Mouse (Mus musculus) neural tube, embryonic 15.5 days (tissue): ENCODE data around the gene Clcn6. TPM values are rescaled to one million over a fixed set of nuclear protein-coding genes. Genes with fewer than 3 reads are reported as not detected.

ENCODE experiments used
- ATAC-seq: fragments of 200-750 bp; cut with Nextera tagmentation; 2 replicates; pipeline ENCODE4 v1.8.0; 2017; ENCODE audit warnings: mild to moderate bottlenecking, moderate TSS enrichment, moderate library complexity; ENCODE audit not compliant: low FRiP score
- H3K27ac ChIP-seq: fragments of 300-500 bp; sonication (generic); replicated peaks from 2 replicates; pipeline ENCODE4 v1.5.1; 2015; ENCODE audit warnings: mild to moderate bottlenecking, inconsistent platforms
- H3K27me3 ChIP-seq: fragments of 300-500 bp; sonication (generic); replicated peaks from 2 replicates; pipeline ENCODE4 v1.6.1; 2015; ENCODE audit warnings: inconsistent platforms
- H3K36me3 ChIP-seq: fragments of 300-500 bp; sonication (generic); 2 replicates; pipeline ENCODE4 v1.6.1; 2015; ENCODE audit warnings: inconsistent platforms
- H3K4me1 ChIP-seq: fragments of 300-500 bp; sonication (generic); 2 replicates; pipeline ENCODE4 v1.6.1; 2015; ENCODE audit warnings: inconsistent platforms
- H3K4me2 ChIP-seq: fragments of 300-500 bp; sonication (generic); 2 replicates; pipeline ENCODE4 v1.6.1; 2015; ENCODE audit warnings: inconsistent platforms, mild to moderate bottlenecking, moderate library complexity
- H3K4me3 ChIP-seq: fragments of 300-500 bp; sonication (generic); replicated peaks from 2 replicates; pipeline ENCODE4 v1.5.1; 2015; ENCODE audit warnings: mild to moderate bottlenecking, inconsistent platforms
- H3K9ac ChIP-seq: fragments of 300-500 bp; sonication (generic); replicated peaks from 2 replicates; pipeline ENCODE4 v1.6.1; 2015; ENCODE audit warnings: mild to moderate bottlenecking, inconsistent platforms
- H3K9me3 ChIP-seq: fragments of 300-500 bp; sonication (generic); replicated peaks from 2 replicates; pipeline ENCODE4 v1.6.1; 2016; ENCODE audit warnings: inconsistent platforms
- WGBS: fragments of 180-500 bp; shearing (Covaris S2); methylation state at CpG from one replicate; pipeline ENCODE4 v1.1.7; 2015; ENCODE audit warnings: mixed read lengths; 5-methylcytosine and 5-hydroxymethylcytosine counted together
- polyA plus RNA-seq: library from polyadenylated mRNA; unstranded; fragments of >200 nt; fragmentation: Nextera tagmentation; extraction: Ambion mirVana; gene quantifications from 2 replicates; pipeline ENCODE4 v1.2.1, GENCODE M21; 2015

Gene Clcn6
- polyA plus RNA-seq, 1 experiment from 2014 or later: 29.0 TPM

- 58% methylated on average over 13 of the region's 13 CpGs for WGBS
- Histone ChIP-seq H3K27me3 (no peaks in the 10 kb centered on the region), H3K4me3 (no peak overlapping the region), H3K9me3 (no peaks in the 10 kb centered on the region), H3K4me2 (no peak overlapping the region), H3K9ac (no peak overlapping the region), H3K36me3 (peaks cover 36% of the 10 kb centered on the region), H3K4me1 (no peaks in the 10 kb centered on the region), H3K27ac (no peak overlapping the region)
- ATAC-seq: no peak
These were observed 21.8 kb upstream of the Clcn6 start for GRCm38 (mm10) chr4:148060120-148061085.

- Histone ChIP-seq H3K36me3 (peaks cover 49% of the 10 kb centered on the region), H3K4me3 (no peak overlapping the region), H3K4me1 (no peaks in the 10 kb centered on the region), H3K27me3 (no peaks in the 10 kb centered on the region), H3K9me3 (no peaks in the 10 kb centered on the region), H3K4me2 (no peak overlapping the region), H3K9ac (no peak overlapping the region), H3K27ac (no peak overlapping the region)
- ATAC-seq: no peak
- 93% methylated on average over 6 of the region's 6 CpGs for WGBS
These were observed 20.4 kb upstream of the Clcn6 start for GRCm38 (mm10) chr4:148058993-148059392.

- no peaks in the 10 kb centered on the region for H3K27me3 ChIP-seq
- peaks cover 55% of the 10 kb centered on the region for H3K36me3 ChIP-seq
- no peaks in the 10 kb centered on the region for H3K4me1 ChIP-seq
- whole genome bisulfite sequencing: 94% methylated on average over 9 of the region's 9 CpGs
- no peak overlapping the region for H3K9ac ChIP-seq
- no peak overlapping the region for H3K4me2 ChIP-seq
- no peak overlapping the region for H3K27ac ChIP-seq
- H3K9me3 ChIP-seq: no peaks in the 10 kb centered on the region
- H3K4me3 ChIP-seq: no peak overlapping the region
- ATAC-seq: no peak
These were observed 19.7 kb upstream of the Clcn6 start for GRCm38 (mm10) chr4:148058218-148058819.

GRCm38 (mm10) chr4:148057661-148058209, 19.1 kb upstream of the Clcn6 start:
- no peak for ATAC-seq
- Histone ChIP-seq H3K9me3 (no peaks in the 10 kb centered on the region), H3K27me3 (no peaks in the 10 kb centered on the region), H3K4me2 (no peak overlapping the region), H3K9ac (no peak overlapping the region), H3K27ac (no peak overlapping the region), H3K36me3 (peaks cover 61% of the 10 kb centered on the region), H3K4me3 (no peak overlapping the region), H3K4me1 (no peaks in the 10 kb centered on the region)
- 74% methylated on average over 5 of the region's 5 CpGs for WGBS

- no peaks in the 10 kb centered on the region for H3K27me3 ChIP-seq
- no peak for ATAC-seq
- WGBS: 89% methylated on average over 4 of the region's 4 CpGs
- no peaks in the 10 kb centered on the region for H3K4me1 ChIP-seq
- no peak overlapping the region for H3K9ac ChIP-seq
- no peak overlapping the region for H3K4me2 ChIP-seq
- H3K9me3 ChIP-seq: no peaks in the 10 kb centered on the region
- no peak overlapping the region for H3K27ac ChIP-seq
- peaks cover 70% of the 10 kb centered on the region for H3K36me3 ChIP-seq
- no peak overlapping the region for H3K4me3 ChIP-seq
These were observed 18.2 kb upstream of the Clcn6 start for GRCm38 (mm10) chr4:148056801-148057200.

- H3K9ac ChIP-seq: no peak overlapping the region
- H3K4me2 ChIP-seq: no peak overlapping the region
- WGBS: 90% methylated on average over 7 of the region's 7 CpGs
- H3K36me3 ChIP-seq: peaks cover 76% of the 10 kb centered on the region
- no peak overlapping the region for H3K4me3 ChIP-seq
- H3K4me1 ChIP-seq: no peaks in the 10 kb centered on the region
- no peaks in the 10 kb centered on the region for H3K9me3 ChIP-seq
- no peak overlapping the region for H3K27ac ChIP-seq
- no peaks in the 10 kb centered on the region for H3K27me3 ChIP-seq
- no peak for ATAC-seq
These were observed 17.6 kb upstream of the Clcn6 start for GRCm38 (mm10) chr4:148056246-148056645.

- 95% methylated on average over 21 of the region's 21 CpGs for WGBS
- H3K4me2 ChIP-seq: no peak overlapping the region
- no peak overlapping the region for H3K27ac ChIP-seq
- ATAC-seq: no peak
- H3K4me3 ChIP-seq: no peak overlapping the region
- H3K4me1 ChIP-seq: no peaks in the 10 kb centered on the region
- H3K36me3 ChIP-seq: peaks cover 86% of the 10 kb centered on the region
- no peaks in the 10 kb centered on the region for H3K9me3 ChIP-seq
- no peaks in the 10 kb centered on the region for H3K27me3 ChIP-seq
- H3K9ac ChIP-seq: no peak overlapping the region
These were observed 16.5 kb upstream of the Clcn6 start for GRCm38 (mm10) chr4:148054961-148055695.

- H3K4me1 ChIP-seq: no peaks in the 10 kb centered on the region
- H3K27ac ChIP-seq: no peak overlapping the region
- no peak overlapping the region for H3K9ac ChIP-seq
- no peaks in the 10 kb centered on the region for H3K27me3 ChIP-seq
- ATAC-seq: no peak
- 93% methylated on average over 12 of the region's 12 CpGs for WGBS
- peaks cover 95% of the 10 kb centered on the region for H3K36me3 ChIP-seq
- H3K4me2 ChIP-seq: no peak overlapping the region
- H3K4me3 ChIP-seq: no peak overlapping the region
- no peaks in the 10 kb centered on the region for H3K9me3 ChIP-seq
These were observed 14.8 kb upstream of the Clcn6 start for GRCm38 (mm10) chr4:148053417-148053920.

- H3K4me1 ChIP-seq: no peaks in the 10 kb centered on the region
- H3K9ac ChIP-seq: no peak overlapping the region
- no peaks in the 10 kb centered on the region for H3K9me3 ChIP-seq
- no peaks in the 10 kb centered on the region for H3K27me3 ChIP-seq
- H3K36me3 ChIP-seq: peaks cover 97% of the 10 kb centered on the region
- H3K4me3 ChIP-seq: no peak overlapping the region
- no peak for ATAC-seq
- 90% methylated on average over 2 of the region's 2 CpGs for WGBS
- H3K27ac ChIP-seq: no peak overlapping the region
- H3K4me2 ChIP-seq: no peak overlapping the region
These were observed 14.4 kb upstream of the Clcn6 start for GRCm38 (mm10) chr4:148052976-148053375.

- Histone ChIP-seq H3K9me3 (no peaks in the 10 kb centered on the region), H3K27me3 (no peaks in the 10 kb centered on the region), H3K27ac (no peak overlapping the region), H3K4me1 (no peaks in the 10 kb centered on the region), H3K36me3 (peaks cover 91% of the 10 kb centered on the region), H3K9ac (no peak overlapping the region), H3K4me3 (no peak overlapping the region), H3K4me2 (no peak overlapping the region)
- 91% methylated on average over 11 of the region's 11 CpGs for WGBS
- no peak for ATAC-seq
These were observed 13.3 kb upstream of the Clcn6 start for GRCm38 (mm10) chr4:148051886-148052285.

- Histone ChIP-seq H3K27ac (no peak overlapping the region), H3K4me1 (no peaks in the 10 kb centered on the region), H3K27me3 (no peaks in the 10 kb centered on the region), H3K9ac (no peak overlapping the region), H3K4me3 (no peak overlapping the region), H3K9me3 (no peaks in the 10 kb centered on the region), H3K36me3 (peaks cover 88% of the 10 kb centered on the region), H3K4me2 (no peak overlapping the region)
- no peak for ATAC-seq
- WGBS: 95% methylated on average over 13 of the region's 13 CpGs
These were observed 12.6 kb upstream of the Clcn6 start for GRCm38 (mm10) chr4:148051046-148051776.
